Mouse (Mus musculus): ENCODE measurements around the gene Kcnk16.

DNA sequence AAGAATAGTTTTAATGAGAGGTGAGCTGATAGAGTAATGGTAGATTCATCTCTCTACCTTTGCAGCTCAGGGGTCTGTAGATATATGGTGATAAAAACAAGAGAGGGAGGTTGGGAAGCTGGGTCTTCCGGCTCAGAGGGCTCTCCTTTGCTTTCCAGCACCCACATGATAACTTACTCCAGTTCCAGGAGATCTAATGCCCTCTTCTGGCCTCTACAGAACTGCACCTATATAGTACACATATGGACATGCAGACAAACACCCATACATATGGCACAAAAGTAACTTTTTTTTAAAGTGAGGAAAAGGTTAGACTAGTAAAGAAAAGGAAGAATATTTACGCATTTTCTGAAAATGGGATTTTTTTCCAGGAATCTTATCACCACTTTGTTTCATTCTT lies 34.6 kb downstream of the Kcnk16 start:
- TF ChIP-seq EP300 (IDR thresholded peaks at IDR 0.05; ENCODE audit: insufficient read depth, low read depth, low read length), result no peak
- no peak for TF ChIP-seq CTCF (IDR thresholded peaks at IDR 0.05)

Data from heart, adult 2 months (tissue).